Mouse (Mus musculus): ENCODE data around the gene Dtx3. TPM values are rescaled to one million over a fixed set of nuclear protein-coding genes. Genes with fewer than 3 reads are reported as not detected.
A peak's percentile ranks its signal among the peaks of the same experiment; 100 is the strongest.
"Not testable (repeated sequence)": the region's sequence is repeated elsewhere in the genome, so short reads cannot be mapped to it uniquely, and the experiment has no call there.

Gene Dtx3
- total RNA-seq, 2 experiments from 2014 or later, result 210 to 243 TPM

DNA sequence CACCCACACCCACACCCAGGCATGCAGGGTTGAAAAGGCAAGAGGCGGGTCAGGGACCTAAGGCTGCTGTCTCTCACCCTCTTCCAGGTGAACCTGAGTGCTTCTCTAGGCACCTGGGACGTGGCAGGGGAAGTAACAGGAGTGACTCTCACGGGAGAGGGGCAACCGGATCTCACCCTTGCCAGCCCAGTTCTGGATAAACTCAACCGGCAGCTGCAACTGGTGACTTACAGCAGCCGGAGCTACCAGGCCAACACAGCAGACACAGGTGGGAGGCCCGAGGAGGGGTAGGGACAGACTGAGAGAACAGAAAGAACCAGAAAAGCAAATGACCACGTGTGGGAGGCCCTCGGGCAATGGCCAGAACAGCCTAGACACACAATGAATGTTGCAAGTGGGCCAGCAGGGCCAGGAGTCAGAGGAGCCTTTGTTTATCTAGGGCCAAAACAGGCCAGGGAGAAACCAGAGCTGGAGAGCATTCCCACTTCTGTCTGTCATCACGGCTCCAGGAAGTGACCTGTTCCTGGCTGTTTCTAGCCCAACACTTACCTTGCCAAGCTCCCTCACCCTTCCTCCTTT, 27.8 kb downstream of the Dtx3 start:
- DNase-seq (ENCODE audit: extremely low spot score in 1 of 2, low spot score in 1 of 2), result peak; percentile 9 to 12

DNA sequence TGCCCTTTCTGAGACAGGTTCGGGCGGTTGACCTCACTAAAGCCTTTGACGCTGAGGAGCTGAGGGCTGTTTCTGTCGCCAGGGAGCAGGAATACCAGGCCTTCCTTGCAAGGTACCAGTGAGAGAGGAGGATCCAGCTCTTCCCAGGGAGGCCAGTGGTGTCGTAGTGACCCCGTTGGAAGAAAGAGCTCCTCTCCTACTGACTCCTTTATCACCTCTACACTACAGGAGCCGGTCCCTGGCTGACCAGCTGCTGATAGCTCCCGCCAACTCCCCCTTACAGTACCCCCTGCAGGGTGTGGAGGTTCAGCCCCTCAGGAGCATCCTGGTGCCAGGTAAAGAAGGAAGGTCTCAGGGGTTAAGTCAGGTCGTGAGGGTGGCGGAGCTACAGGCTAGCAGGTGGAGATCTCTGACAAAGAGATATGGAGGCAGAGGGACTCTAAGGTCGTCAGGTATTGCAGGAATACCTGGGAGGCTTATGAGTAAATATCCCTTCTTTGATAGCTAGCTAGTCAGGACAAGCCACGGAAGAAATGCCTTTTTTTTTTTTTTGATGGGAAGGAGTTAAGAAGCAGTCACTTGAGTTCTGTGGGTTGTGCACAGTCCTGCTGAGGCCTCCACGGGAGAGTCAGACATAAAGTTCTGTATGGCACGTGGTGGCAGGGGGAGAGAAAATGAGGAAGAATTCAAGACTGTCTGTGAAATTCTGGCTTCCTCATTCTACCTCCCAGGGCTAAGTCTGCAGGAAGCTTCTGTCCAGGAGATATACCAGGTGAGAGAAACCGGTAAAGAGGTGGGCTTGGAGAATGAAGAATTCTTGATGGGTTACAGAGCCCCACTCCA, 28.5 kb downstream of the Dtx3 start:
- peak in 1 of 2 experiments; percentile 7 for DNase-seq (ENCODE audit: extremely low spot score in 1 of 2, low spot score in 1 of 2)

DNA sequence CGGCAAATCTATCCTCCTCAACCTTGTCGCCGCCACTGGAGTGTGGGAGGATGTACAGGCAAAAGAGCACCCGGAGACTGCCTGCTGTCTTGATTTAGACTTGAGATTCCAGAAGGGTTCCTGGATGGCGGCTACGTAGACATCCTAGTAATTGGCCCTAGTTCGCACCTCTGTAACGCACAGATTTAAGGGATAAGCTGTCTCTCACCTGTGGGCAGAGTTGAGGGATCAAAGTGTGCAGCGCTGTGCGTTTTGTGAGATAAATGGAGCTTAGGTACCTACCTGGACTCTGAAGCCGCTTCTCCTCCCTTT, 29.2 kb downstream of the Dtx3 start:
- DNase-seq (ENCODE audit: extremely low spot score in 1 of 2, low spot score in 1 of 2), result no peak

DNA sequence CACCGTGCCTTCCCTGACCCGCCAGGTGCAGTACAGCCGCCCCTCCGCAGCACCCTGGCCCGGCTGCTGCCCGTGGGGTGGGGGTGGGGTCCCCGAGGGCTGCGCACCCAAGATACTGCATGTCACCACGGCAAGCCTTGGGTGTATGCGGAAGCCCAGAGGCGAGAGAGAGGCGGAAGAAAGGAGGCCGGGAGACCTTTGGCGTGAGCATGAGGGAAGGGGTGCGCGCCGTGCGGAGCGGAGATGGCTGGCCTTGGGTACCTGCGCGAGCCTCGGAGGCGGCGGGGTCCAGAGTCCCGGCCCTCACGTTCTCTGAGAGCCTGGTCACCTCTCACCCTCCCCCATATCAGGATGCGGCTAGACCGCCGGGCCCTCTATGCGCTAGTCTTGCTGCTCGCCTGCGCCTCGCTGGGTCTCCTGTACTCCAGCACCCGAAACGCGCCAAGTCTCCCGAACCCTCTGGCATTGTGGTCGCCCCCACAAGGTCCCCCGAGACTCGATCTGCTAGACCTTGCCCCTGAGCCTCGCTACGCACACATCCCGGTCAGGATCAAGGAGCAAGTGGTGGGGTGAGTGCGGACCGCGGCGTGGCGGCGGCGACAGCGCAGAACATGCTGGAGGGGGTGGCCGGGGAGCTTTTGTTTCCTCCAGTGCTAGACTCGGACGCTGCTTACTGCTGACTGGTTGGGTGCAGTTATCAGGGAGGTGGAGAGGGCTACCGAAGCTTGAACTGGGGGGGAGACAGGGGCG, 29.7 kb downstream of the Dtx3 start:
- DNase-seq (ENCODE audit: extremely low spot score in 1 of 2, low spot score in 1 of 2), result no peak

DNA sequence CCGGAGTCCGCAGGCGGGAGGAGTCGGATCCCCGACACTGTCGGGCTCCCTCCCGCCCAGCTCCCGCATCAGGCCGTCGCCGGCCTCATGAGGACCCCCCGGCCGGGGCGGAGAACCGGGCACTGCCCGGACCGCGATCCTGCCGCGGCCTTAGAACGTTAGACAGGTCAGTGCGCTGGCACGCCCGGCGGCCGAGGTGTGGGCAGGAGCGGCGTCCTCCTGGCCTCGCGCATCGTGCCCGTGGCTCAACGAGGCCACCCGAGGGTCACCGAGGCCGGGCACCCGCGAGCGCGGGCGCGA, 30.2 kb downstream of the Dtx3 start:
- no peak for DNase-seq (ENCODE audit: extremely low spot score in 1 of 2, low spot score in 1 of 2)

DNA sequence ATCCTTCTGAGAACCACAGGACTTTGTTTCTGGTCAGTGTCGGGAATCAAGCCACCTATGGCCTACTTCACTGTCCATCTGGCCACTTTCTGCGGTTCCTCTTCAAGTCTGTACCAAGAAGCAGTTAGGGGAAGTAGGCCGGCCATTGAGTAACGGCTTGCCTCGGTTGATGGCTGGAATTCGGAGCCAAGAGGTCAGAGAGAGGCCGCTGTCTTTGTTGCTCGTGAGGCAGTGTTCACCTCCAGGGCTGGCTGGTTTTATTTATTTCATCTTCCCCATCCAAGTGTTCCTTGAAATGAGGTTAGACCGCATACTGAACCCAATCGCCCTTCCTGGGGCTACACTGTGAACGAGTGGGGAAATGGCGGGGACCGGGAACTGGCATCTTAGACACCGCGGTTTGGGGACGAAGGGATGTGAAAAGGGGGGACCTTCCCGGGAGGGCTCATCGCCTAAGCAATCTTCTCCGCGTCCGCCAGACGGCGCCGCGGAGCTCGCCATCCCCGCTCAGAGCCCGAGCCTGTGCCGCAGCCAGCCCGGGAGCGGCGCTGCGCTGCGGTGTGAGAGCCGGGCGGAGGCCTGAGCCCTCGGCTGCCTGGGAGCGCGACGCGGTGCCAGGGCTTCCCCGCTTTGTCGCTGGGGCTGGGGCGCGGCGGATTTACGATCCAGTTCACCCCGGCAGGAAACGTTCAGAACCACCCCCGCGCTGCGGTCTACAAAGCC, 30.7 kb downstream of the Dtx3 start, which contains the start of gene B4galnt1:
TSS of gene B4galnt1 (plus strand) at position 595 of the 723 bp plus-strand sequence.
- DNase-seq (ENCODE audit: extremely low spot score in 1 of 2, low spot score in 1 of 2), result peak; percentile 70 to 75

DNA sequence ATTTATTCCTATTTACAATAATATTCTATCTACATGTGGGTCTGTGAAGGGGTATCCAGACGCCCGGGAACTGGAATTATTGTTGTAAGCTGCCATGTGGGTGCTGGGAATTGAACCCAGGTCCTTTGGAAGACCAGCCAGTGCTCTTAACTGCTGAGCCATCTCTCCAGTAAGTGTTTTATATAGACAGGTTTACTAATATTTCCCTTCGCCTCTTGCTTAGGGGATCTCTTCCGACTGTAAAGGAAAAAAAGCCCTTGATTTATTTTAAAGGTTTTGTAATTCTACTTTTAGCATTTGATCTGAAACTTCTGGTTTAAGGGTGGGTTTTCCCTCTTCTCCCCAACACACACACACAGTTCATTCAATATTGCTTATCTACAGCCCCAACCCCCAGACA, 31.3 kb downstream of the Dtx3 start:
- no peak for DNase-seq (ENCODE audit: extremely low spot score in 1 of 2, low spot score in 1 of 2)

DNA sequence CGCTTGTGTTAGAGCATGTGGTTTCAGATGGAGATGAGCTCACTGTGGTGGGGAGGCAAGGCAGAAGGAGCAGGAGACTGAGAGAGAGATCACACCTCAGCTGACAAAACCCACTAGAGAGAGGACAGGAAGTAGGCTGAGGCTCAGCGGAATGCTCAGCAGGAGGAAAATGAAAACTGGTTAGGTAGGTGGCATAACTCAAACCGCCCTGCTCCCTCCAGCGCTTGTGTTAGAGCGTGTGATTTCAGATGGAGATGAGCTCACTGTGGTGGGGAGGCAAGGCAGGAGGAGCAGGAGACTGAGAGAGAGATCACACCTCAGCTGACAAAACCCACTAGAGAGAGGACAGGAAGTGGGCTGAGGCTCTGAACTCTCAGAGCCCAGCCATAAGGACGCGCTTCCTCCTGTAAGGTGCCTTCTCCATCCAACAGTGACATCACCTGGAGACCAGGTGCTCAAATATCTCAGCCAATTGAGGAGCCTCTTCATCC, 32.7 kb downstream of the Dtx3 start:
- DNase-seq (ENCODE audit: extremely low spot score in 1 of 2, low spot score in 1 of 2), result not testable (repeated sequence)

DNA sequence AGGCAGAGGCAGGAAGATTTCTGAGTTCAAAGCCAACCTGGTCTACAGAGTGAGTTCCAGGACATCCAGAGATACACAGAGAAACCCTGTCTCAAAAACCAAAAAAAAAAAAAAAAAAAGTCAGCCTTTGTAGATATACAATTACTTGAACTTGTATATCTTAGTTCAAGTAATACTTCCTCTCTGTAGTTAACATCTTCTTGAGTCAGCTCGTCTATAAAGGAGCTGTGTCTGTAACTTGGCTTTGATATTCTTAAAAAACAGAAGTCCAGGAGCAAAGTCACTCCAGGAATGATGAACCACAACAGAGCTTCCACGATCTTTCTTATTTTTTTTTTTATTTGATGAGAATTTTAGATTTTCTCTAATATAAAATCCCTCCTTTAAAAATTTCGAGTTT, 34.8 kb downstream of the Dtx3 start:
- DNase-seq (ENCODE audit: extremely low spot score in 1 of 2, low spot score in 1 of 2), result no peak

DNA sequence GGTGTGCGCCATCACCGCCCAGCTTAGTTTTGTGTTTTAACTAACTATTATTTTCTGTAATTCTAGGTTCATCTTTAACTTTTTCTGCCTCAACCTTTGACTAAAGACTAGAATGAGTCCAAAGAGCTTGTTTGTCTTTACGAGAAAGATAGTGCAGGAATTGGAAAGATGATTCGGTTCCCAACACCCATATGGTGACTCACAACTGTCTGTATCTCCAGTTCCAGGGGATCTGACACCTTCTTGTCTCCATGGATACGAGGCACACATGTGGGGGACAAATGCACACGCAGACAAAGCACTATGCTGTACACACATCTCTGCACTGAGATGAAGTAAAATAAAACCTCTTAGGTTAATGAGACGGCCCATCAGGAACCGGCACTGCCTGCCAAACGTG, 35.4 kb downstream of the Dtx3 start:
- no peak for DNase-seq (ENCODE audit: extremely low spot score in 1 of 2, low spot score in 1 of 2)

DNA sequence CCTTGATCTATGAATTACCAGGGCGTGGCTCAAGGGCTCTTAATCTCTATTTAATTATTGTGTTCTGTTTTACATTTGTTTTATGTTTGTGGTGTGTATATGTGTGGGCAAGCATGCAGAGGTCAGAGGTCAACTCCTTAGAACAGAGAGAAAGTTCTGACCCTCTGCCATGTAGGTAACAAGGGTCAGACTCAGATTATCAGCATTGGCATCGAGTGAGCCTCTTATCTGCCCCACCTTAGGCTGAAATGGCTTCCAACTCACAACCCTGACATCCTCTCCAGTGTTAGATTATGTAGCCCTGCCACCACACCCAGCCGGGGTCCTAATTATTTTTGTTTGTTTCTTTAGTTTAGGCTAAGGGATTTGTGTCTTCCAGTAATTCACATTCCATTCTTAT, 37.1 kb downstream of the Dtx3 start:
- DNase-seq (ENCODE audit: extremely low spot score in 1 of 2, low spot score in 1 of 2), result no peak

DNA sequence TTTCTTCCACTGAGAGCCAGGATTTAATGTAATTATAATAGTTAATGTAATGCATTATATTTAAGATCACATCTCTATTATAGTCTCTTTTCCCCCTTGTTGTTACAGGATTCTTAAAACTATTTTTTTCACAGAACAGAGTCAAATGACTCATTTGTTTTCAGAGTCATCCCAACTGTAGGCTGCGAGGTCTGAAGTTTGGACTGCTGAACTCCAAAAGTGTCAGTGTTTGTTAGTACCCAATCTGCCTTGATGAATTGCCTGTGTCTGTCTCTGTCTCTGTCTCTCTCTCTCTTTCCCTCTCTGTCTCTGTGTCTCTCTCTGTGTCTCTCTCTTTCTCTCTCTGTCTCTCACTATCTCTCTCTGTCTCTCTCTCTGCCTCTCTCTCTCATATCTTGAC, 39.0 kb downstream of the Dtx3 start:
- no peak for DNase-seq (ENCODE audit: extremely low spot score in 1 of 2, low spot score in 1 of 2)

DNA sequence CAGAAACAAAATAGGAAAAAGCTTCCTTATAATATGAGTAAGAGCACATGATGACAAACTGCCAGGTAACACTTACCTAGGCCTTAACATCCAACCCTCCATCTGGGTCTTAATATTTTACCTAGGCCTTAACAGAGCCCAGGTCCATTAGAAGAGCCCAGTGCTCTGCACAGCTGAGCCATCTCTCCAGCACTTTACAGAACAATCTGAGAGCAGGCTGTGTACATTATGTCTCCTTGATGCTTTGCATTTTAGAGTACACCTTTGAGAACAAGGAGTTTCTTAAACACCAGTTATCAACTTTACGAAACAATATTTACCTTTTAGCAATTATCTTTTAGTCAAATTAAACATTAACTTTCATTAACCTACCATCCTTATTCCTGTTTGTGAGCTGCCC, 39.4 kb downstream of the Dtx3 start:
- DNase-seq (ENCODE audit: extremely low spot score in 1 of 2, low spot score in 1 of 2), result no peak

DNA sequence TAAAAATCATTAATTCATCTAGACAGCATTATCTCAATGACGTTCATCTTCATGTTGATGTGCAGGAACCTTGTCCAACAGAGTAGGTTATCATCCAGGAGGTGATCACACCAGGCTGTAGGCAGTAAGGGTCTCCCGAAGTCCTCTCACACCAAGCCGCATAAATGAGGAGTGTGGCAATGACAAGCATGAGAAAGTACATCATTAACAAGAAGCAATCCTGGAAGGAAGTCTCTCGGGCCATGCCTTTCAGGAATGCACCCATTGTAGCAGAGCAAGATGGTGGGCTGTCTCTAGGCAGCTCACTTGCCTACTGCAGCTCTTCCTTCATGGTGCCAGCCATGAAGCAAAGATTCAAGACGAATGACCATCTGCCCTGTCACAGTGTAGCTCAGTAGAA, 40.9 kb downstream of the Dtx3 start:
- no peak for DNase-seq (ENCODE audit: extremely low spot score in 1 of 2, low spot score in 1 of 2)

DNA sequence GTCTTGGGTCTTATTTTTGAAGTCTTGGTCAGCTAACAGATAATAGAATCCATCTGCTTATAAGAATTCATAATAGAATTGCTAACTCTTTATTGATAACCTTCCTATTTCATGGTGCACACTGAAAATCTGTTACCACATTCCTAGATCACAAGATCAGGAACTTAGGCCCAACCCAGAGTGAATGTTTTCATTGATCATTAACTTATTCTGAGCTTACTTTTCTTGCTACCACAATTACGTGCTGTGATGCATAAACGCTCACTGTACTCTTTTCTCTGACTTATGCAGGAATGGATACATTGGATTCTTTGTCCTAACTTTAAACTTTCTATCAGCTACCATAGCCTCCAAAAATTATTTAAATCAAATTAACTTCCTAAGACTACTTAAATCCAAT, 41.3 kb downstream of the Dtx3 start:
- no peak for DNase-seq (ENCODE audit: extremely low spot score in 1 of 2, low spot score in 1 of 2)

DNA sequence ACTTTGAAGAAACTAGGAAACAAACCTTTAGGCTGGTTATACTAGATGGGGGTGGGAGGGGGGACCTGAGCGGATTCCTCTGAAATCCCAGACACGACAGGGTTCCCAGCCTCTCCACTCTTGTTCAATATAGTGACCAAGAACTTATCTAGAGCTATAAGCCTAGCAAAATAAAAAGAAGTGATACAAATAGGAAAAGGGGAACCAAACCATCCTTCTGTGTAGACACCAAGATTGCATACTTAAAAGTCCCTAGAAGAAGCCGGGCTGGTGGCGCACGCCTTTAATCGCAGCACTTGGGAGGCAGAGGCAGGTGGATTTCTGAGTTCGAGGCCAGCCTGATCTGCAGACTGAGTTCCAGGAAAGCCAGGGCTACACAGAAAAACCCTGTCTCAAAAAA, 42.2 kb downstream of the Dtx3 start:
- no peak for DNase-seq (ENCODE audit: extremely low spot score in 1 of 2, low spot score in 1 of 2)

DNA sequence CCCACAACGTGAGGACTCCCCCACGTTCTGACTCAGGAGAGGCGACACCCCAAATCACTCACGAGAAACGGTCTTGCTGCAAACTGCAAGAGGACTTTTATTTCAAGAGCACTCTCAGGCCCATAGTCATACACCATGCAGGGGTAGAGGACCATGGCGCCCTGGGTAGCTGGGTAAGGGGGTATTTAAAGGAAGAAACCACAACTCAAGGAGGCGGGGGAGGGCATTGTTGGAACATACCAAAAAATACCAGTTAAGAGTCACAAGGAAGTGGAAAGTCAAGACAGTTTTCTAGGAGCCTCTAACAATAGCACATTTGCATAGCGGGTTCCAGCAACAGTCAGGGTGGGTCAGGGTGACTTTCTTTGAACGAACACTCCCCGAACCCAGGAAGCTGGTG, 43.0 kb downstream of the Dtx3 start:
- DNase-seq (ENCODE audit: extremely low spot score in 1 of 2, low spot score in 1 of 2), result not testable (repeated sequence)

DNA sequence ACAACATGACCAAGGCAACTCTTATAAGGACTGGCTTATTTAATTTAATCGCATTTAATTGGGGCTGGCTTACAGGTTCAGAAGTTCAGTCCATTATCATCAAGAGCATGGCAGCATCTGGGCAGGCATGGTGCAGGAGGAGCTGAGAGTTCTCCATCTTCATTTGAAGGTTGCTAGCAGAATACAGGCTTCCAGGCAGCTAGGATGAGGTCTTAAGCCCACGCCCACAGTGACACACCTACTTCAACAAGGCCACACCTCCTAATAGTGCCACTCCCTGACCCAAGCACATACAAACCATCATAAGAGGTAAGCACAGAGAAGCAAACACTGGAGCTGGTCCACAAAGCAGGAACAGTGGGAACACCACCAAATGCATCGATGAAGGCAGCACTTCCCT, 44.3 kb downstream of the Dtx3 start:
- not testable (repeated sequence) for DNase-seq (ENCODE audit: extremely low spot score in 1 of 2, low spot score in 1 of 2)

DNA sequence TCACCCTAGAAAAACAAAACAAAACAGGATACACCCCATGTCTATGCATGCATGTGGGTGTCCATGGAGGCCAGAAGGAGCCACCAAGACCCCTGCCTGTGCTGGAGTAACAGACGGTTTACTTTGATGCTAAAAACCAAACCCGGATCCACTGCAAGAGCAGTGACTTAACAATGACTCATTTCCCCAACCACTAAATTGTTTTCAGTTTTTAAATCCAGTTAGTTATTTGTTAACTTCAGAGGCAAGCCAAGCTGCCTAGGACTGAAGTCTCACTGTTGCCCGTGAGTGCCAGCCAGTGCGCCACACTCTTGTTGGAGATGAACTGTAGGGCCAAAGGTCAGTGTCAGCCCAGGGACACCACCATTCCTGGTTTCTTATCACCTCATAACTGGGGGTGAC, 45.1 kb downstream of the Dtx3 start:
- no peak for DNase-seq (ENCODE audit: extremely low spot score in 1 of 2, low spot score in 1 of 2)

DNA sequence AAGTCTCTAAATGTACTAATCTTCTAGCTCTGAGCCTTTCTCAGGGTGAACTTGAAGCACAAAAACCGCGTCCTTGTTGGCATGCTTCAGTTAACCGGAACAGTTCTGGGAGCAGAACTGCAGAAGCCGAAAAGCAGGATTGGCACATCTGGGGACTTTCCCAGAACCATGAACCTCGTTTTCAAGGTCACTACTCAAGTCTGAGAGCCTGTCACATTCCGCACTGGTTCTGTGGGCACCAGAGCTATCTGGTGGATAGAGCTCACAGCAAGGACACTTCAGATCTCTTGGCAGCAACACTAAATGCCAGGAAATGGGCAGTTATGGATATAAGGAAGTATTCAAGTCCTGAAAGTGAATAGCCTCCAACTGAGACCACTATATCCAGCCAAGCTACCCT, 48.4 kb downstream of the Dtx3 start:
- DNase-seq (ENCODE audit: extremely low spot score in 1 of 2, low spot score in 1 of 2), result no peak

DNA sequence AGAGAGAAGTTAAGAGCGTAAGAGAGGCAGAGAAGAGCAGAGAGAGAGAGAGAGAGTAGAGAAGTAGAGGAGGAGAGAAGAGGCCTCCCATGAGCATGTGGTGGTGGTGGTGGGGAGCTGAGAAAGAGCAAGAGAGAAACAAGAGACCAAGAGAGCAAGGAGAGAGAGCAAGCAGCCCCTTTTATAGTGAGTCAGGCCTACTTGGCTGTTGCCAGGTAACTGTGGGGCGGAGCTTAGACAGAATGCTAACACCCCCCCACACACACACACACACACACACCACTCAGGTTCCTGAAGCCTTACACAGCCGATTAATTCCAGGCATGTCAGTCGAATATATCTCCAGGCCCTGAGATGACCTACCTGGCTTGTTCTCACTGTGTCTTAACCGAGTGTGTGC, 50.2 kb downstream of the Dtx3 start:
- no peak for DNase-seq (ENCODE audit: extremely low spot score in 1 of 2, low spot score in 1 of 2)
